Mouse (Mus musculus) limb, embryonic 11.5 days (tissue): ENCODE results near the gene G6pc. TPM values are rescaled to one million over a fixed set of nuclear protein-coding genes. Genes with fewer than 3 reads are reported as not detected.

Source experiments
- ATAC-seq: fragments of 200-750 bp; cut with Nextera tagmentation; 2 replicates; pipeline ENCODE4 v1.8.0; 2017; ENCODE audit warnings: low read depth; ENCODE audit not compliant: insufficient number of reproducible peaks, low FRiP score, low TSS enrichment
- DNase-seq: peaks from one replicate; pipeline ENCODE4 v3.0.0-alpha.2; 2015; ENCODE audit warnings: low spot score
- H3K27ac ChIP-seq: fragments of 300-500 bp; sonication (generic); replicated peaks from 2 replicates; pipeline ENCODE4 v1.5.1; 2014; ENCODE audit warnings: low read depth, mild to moderate bottlenecking, low read length
- H3K27me3 ChIP-seq: fragments of 300-500 bp; sonication (generic); 2 replicates; pipeline ENCODE4 v1.6.1; 2014; ENCODE audit warnings: mild to moderate bottlenecking, low read length, mixed read lengths; ENCODE audit not compliant: control insufficient read depth, insufficient read depth
- H3K36me3 ChIP-seq: fragments of 300-500 bp; sonication (generic); 2 replicates; pipeline ENCODE4 v1.6.1; 2014; ENCODE audit warnings: mild to moderate bottlenecking, low read length, moderate library complexity, mixed read lengths; ENCODE audit not compliant: control insufficient read depth, insufficient read depth
- H3K4me1 ChIP-seq: fragments of 300-500 bp; sonication (generic); 2 replicates; pipeline ENCODE4 v1.6.1; 2014; ENCODE audit warnings: low read length, mixed read lengths; ENCODE audit not compliant: control insufficient read depth, insufficient read depth
- H3K4me2 ChIP-seq: fragments of 300-500 bp; sonication (generic); 2 replicates; pipeline ENCODE4 v1.6.1; 2014; ENCODE audit warnings: low read depth, mild to moderate bottlenecking, moderate library complexity; ENCODE audit not compliant: severe bottlenecking
- H3K4me3 ChIP-seq: fragments of 300-500 bp; sonication (generic); 2 replicates; pipeline ENCODE4 v1.5.1; 2014; ENCODE audit warnings: low read depth, low read length
- H3K9ac ChIP-seq: fragments of 300-500 bp; sonication (generic); 2 replicates; pipeline ENCODE4 v1.6.1; 2014; ENCODE audit warnings: mild to moderate bottlenecking, low read length
- H3K9me3 ChIP-seq: fragments of 300-500 bp; sonication (generic); 2 replicates; pipeline ENCODE4 v1.6.1; 2016; ENCODE audit warnings: low read length; ENCODE audit not compliant: control insufficient read depth
- WGBS: fragments of 180-500 bp; shearing (Covaris S2); extraction: QIAGEN DNeasy Blood & Tissue Kit; methylation state at CpG from one replicate; pipeline ENCODE4 v1.1.7; 2014; 5-methylcytosine and 5-hydroxymethylcytosine counted together
- polyA plus RNA-seq: library from polyadenylated mRNA; unstranded; fragments of >200 nt; fragmentation: Nextera tagmentation; extraction: Ambion mirVana; gene quantifications from 2 replicates; pipeline ENCODE4 v1.2.1, GENCODE M21; 2014

The G6pc gene
- polyA plus RNA-seq, 1 experiment from 2014 or later: not detected

GRCm38 (mm10) chr11:101349216-101349615 lies 18.1 kb upstream of the G6pc start:
- H3K27me3 ChIP-seq: no peaks in the 10 kb centered on the region
- no peak overlapping the region for H3K4me2 ChIP-seq
- no peak overlapping the region for H3K4me3 ChIP-seq
- DNase-seq (no peak), ATAC-seq (no peak)
- H3K4me1 ChIP-seq: no peaks in the 10 kb centered on the region
- H3K36me3 ChIP-seq: no peaks in the 10 kb centered on the region
- WGBS: 67% methylated on average over 3 of the region's 3 CpGs
- H3K9ac ChIP-seq: no peak overlapping the region
- H3K27ac ChIP-seq: no peak overlapping the region
- H3K9me3 ChIP-seq: no peaks in the 10 kb centered on the region

- DNase-seq: no peak
- H3K9ac ChIP-seq: no peak overlapping the region
These were observed 16.2 kb upstream of the G6pc start for GRCm38 (mm10) chr11:101351100-101351720.

GRCm38 (mm10) chr11:101351721-101352111 lies 15.6 kb upstream of the G6pc start:
- no peak overlapping the region for H3K27ac ChIP-seq
- H3K4me3 ChIP-seq: no peak overlapping the region
- no peak for ATAC-seq
- H3K4me1 ChIP-seq: no peaks in the 10 kb centered on the region
- no peak overlapping the region for H3K4me2 ChIP-seq
- peak; percentile 36 for DNase-seq
- H3K9ac ChIP-seq: no peak overlapping the region
- 43% methylated on average over 3 of the region's 3 CpGs for WGBS
- no peaks in the 10 kb centered on the region for H3K9me3 ChIP-seq
- H3K27me3 ChIP-seq: no peaks in the 10 kb centered on the region
- no peaks in the 10 kb centered on the region for H3K36me3 ChIP-seq

More at GRCm38 (mm10) chr11:101351100-101351720, 16.2 kb upstream of the G6pc start:
- WGBS: 41% methylated on average over 11 of the region's 11 CpGs
- H3K9me3 ChIP-seq: no peaks in the 10 kb centered on the region
- no peak overlapping the region for H3K4me3 ChIP-seq
- H3K4me2 ChIP-seq: no peak overlapping the region
- no peaks in the 10 kb centered on the region for H3K27me3 ChIP-seq
- H3K27ac ChIP-seq: no peak overlapping the region
- H3K4me1 ChIP-seq: no peaks in the 10 kb centered on the region
- no peak for ATAC-seq
- H3K36me3 ChIP-seq: no peaks in the 10 kb centered on the region

GRCm38 (mm10) chr11:101353436-101353835 lies 13.9 kb upstream of the G6pc start:
- Histone ChIP-seq H3K4me1 (no peaks in the 10 kb centered on the region), H3K27me3 (no peaks in the 10 kb centered on the region), H3K4me3 (no peak overlapping the region), H3K27ac (no peak overlapping the region), H3K36me3 (no peaks in the 10 kb centered on the region), H3K9ac (no peak overlapping the region), H3K4me2 (no peak overlapping the region), H3K9me3 (no peaks in the 10 kb centered on the region)
- ATAC-seq (no peak), DNase-seq (no peak)
- 92% methylated on average over 12 of the region's 12 CpGs for WGBS

- H3K9ac ChIP-seq: no peak overlapping the region
- 86% methylated on average over 5 of the region's 5 CpGs for WGBS
- H3K27ac ChIP-seq: no peak overlapping the region
- H3K4me2 ChIP-seq: no peak overlapping the region
- H3K4me3 ChIP-seq: no peak overlapping the region
- H3K9me3 ChIP-seq: no peaks in the 10 kb centered on the region
- H3K27me3 ChIP-seq: no peaks in the 10 kb centered on the region
- no peak for DNase-seq
- no peaks in the 10 kb centered on the region for H3K4me1 ChIP-seq
- no peaks in the 10 kb centered on the region for H3K36me3 ChIP-seq
- ATAC-seq: no peak
These were observed 12.8 kb upstream of the G6pc start for GRCm38 (mm10) chr11:101354438-101355010.

- DNase-seq: no peak
- Histone ChIP-seq H3K4me3 (no peak overlapping the region), H3K9ac (no peak overlapping the region), H3K9me3 (no peaks in the 10 kb centered on the region), H3K4me1 (no peaks in the 10 kb centered on the region), H3K27ac (no peak overlapping the region), H3K36me3 (no peaks in the 10 kb centered on the region), H3K4me2 (no peak overlapping the region), H3K27me3 (no peaks in the 10 kb centered on the region)
- no peak for ATAC-seq
- WGBS: 90% methylated on average over 2 of the region's 2 CpGs
These were observed 11.4 kb upstream of the G6pc start for GRCm38 (mm10) chr11:101355916-101356315.

- Histone ChIP-seq H3K27ac (no peak overlapping the region), H3K4me3 (no peak overlapping the region), H3K36me3 (no peaks in the 10 kb centered on the region), H3K9ac (no peak overlapping the region), H3K4me1 (no peaks in the 10 kb centered on the region), H3K9me3 (no peaks in the 10 kb centered on the region), H3K4me2 (no peak overlapping the region), H3K27me3 (no peaks in the 10 kb centered on the region)
- DNase-seq (no peak), ATAC-seq (no peak)
- 76% methylated on average over 3 of the region's 3 CpGs for WGBS
These were observed 9.7 kb upstream of the G6pc start for GRCm38 (mm10) chr11:101357505-101358182.

- Histone ChIP-seq H3K4me2 (no peak overlapping the region), H3K9me3 (no peaks in the 10 kb centered on the region), H3K4me1 (no peaks in the 10 kb centered on the region), H3K27ac (no peak overlapping the region), H3K9ac (no peak overlapping the region), H3K4me3 (no peak overlapping the region), H3K36me3 (no peaks in the 10 kb centered on the region), H3K27me3 (no peaks in the 10 kb centered on the region)
- 68% methylated on average over 9 of the region's 9 CpGs for WGBS
- DNase-seq: no peak
- no peak for ATAC-seq
These were observed 7.6 kb upstream of the G6pc start for GRCm38 (mm10) chr11:101359776-101360175.
